Mouse (Mus musculus) testis, adult 2 months (tissue): Measurements from ENCODE around the gene Cideb.

Experiments
- CTCF ChIP-seq: fragments of 200-500 bp; IDR thresholded peaks from 2 replicates; pipeline ENCODE4 v1.5.1; 2012; ENCODE audit warnings: low read depth, mild to moderate bottlenecking, inconsistent platforms, low read length, moderate library complexity; ENCODE audit not compliant: control insufficient read depth, insufficient read depth, insufficient replicate concordance
- POLR2A ChIP-seq: fragments of 200-500 bp; IDR thresholded peaks from 2 replicates; pipeline ENCODE4 v1.6.1; 2012; ENCODE audit warnings: low read depth, mild to moderate bottlenecking, inconsistent platforms, low read length, moderate library complexity; ENCODE audit not compliant: control insufficient read depth

DNA sequence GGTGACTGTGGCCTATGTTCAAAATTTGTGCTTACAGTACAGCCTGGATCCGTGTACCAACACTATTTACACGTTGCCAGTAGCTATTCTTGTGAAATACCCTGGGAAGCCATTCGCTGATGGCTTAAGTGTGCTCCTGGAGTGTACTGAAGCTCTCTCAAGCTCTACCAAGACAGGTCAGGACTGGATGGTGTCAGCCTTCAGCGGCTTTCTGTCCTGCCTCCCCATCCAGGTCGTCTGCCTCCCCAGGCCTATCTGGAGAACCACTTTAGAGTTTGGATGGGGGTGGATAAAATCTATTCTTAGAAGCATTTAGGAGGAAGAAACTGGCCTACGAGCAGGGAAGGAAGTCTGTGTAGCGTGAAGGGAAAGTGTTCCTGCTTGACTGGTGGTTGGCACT, 4.9 kb upstream of the Cideb start:
- TF ChIP-seq POLR2A, result no peak
- TF ChIP-seq CTCF, result no peak
